Mouse (Mus musculus): Measurements from ENCODE around the gene Agr2. TPM values are rescaled to one million over a fixed set of nuclear protein-coding genes. Genes with fewer than 3 reads are reported as not detected.
A peak's percentile ranks its signal among the peaks of the same experiment; 100 is the strongest.

The Agr2 gene
- polyA plus RNA-seq, 1 experiment from 2014 or later, result not detected

GRCm38 (mm10) chr12:36041703-36042347, 49.1 kb downstream of the Agr2 start:
- H3K27me3 ChIP-seq, result no peaks in the 10 kb centered on the region
- no peaks in the 10 kb centered on the region for H3K9me3 ChIP-seq
- peak overlapping the region; percentile 84 for H3K4me3 ChIP-seq (replicated peaks)
- H3K36me3 ChIP-seq, result no peaks in the 10 kb centered on the region
- peak overlapping the region; percentile 80 for H3K9ac ChIP-seq (replicated peaks)
- peak overlapping the region; percentile 85 for H3K4me2 ChIP-seq
- under 1% methylated on average over 49 of the region's 50 CpGs for WGBS
- H3K4me1 ChIP-seq (replicated peaks), result peaks cover 18% of the 10 kb centered on the region
- peak; percentile 29 for ATAC-seq (ENCODE audit: insufficient number of reproducible peaks, insufficient read depth, low FRiP score, low TSS enrichment, low read depth)
- no peak overlapping the region for H3K27ac ChIP-seq

- ATAC-seq (ENCODE audit: insufficient number of reproducible peaks, insufficient read depth, low FRiP score, low TSS enrichment, low read depth), result peak; percentile 96
- H3K27me3 ChIP-seq, result no peaks in the 10 kb centered on the region
- 0% methylated on average over 35 of the region's 35 CpGs for WGBS
- peak within 1 kb of the TSS; percentile 80 for H3K9ac ChIP-seq (replicated peaks)
- H3K36me3 ChIP-seq, result no peaks in the 10 kb centered on the region
- no peak within 1 kb of the TSS for H3K27ac ChIP-seq
- H3K9me3 ChIP-seq, result no peaks in the 10 kb centered on the region
- peak within 1 kb of the TSS; percentile 85 for H3K4me2 ChIP-seq
- H3K4me3 ChIP-seq (replicated peaks), result peak within 1 kb of the TSS; percentile 84
- peaks cover 18% of the 10 kb centered on the region for H3K4me1 ChIP-seq (replicated peaks)
Measured at GRCm38 (mm10) chr12:36042348-36042778, 49.7 kb downstream of the Agr2 start, which contains the start of gene Tspan13. TSS of gene Tspan13 (minus strand) at chr12:36042500.

GRCm38 (mm10) chr12:36044691-36045090, 52.0 kb downstream of the Agr2 start:
- Histone ChIP-seq H3K9ac (replicated peaks) (no peak overlapping the region), H3K36me3 (no peaks in the 10 kb centered on the region), H3K9me3 (no peaks in the 10 kb centered on the region), H3K4me2 (no peak overlapping the region), H3K27me3 (no peaks in the 10 kb centered on the region), H3K4me1 (replicated peaks) (peaks cover 22% of the 10 kb centered on the region), H3K27ac (no peak overlapping the region), H3K4me3 (replicated peaks) (no peak overlapping the region)
- WGBS, result 84% methylated on average over 2 of the region's 2 CpGs
- ATAC-seq (ENCODE audit: insufficient number of reproducible peaks, insufficient read depth, low FRiP score, low TSS enrichment, low read depth), result no peak

- H3K4me3 ChIP-seq (replicated peaks), result no peak overlapping the region
- no peak for ATAC-seq (ENCODE audit: insufficient number of reproducible peaks, insufficient read depth, low FRiP score, low TSS enrichment, low read depth)
- WGBS, result 16% methylated on average over 5 of the region's 5 CpGs
Measured at GRCm38 (mm10) chr12:36046196-36046595, 53.5 kb downstream of the Agr2 start.

GRCm38 (mm10) chr12:36047593-36047992, 54.9 kb downstream of the Agr2 start:
- no peak overlapping the region for H3K4me3 ChIP-seq (replicated peaks)
- peaks cover 13% of the 10 kb centered on the region for H3K4me1 ChIP-seq (replicated peaks)
- no peak overlapping the region for H3K9ac ChIP-seq (replicated peaks)
- H3K27ac ChIP-seq, result no peak overlapping the region
- no peaks in the 10 kb centered on the region for H3K9me3 ChIP-seq
- no peak; the same call in 1 of the 2 replicates for ATAC-seq (ENCODE audit: insufficient number of reproducible peaks, insufficient read depth, low FRiP score, low TSS enrichment, low read depth)
- H3K27me3 ChIP-seq, result no peaks in the 10 kb centered on the region
- H3K4me2 ChIP-seq, result no peak overlapping the region
- H3K36me3 ChIP-seq, result no peaks in the 10 kb centered on the region
- 49% methylated on average over 2 of the region's 2 CpGs for WGBS

More at GRCm38 (mm10) chr12:36046196-36046595, 53.5 kb downstream of the Agr2 start:
- Histone ChIP-seq H3K27ac (no peak overlapping the region), H3K4me1 (replicated peaks) (peaks cover 14% of the 10 kb centered on the region), H3K4me2 (no peak overlapping the region), H3K27me3 (no peaks in the 10 kb centered on the region), H3K9me3 (no peaks in the 10 kb centered on the region), H3K36me3 (no peaks in the 10 kb centered on the region), H3K9ac (replicated peaks) (no peak overlapping the region)

GRCm38 (mm10) chr12:36050276-36050675, 57.6 kb downstream of the Agr2 start:
- Histone ChIP-seq H3K4me2 (no peak overlapping the region), H3K9ac (replicated peaks) (no peak overlapping the region), H3K4me1 (replicated peaks) (peaks cover 13% of the 10 kb centered on the region), H3K36me3 (no peaks in the 10 kb centered on the region), H3K27ac (no peak overlapping the region), H3K4me3 (replicated peaks) (no peak overlapping the region), H3K9me3 (no peaks in the 10 kb centered on the region), H3K27me3 (no peaks in the 10 kb centered on the region)
- 81% methylated on average over 1 of the region's 1 CpGs for WGBS
- no peak for ATAC-seq (ENCODE audit: insufficient number of reproducible peaks, insufficient read depth, low FRiP score, low TSS enrichment, low read depth)

Other genes starting within 250 kb of the Agr2 start
- gene Agr3, start 67.3 kb upstream of the Agr2 start, polyA plus RNA-seq (2016; fragmentation: Nextera tagmentation; extraction: Ambion mirVana), result not detected in 2 replicates
- 59.8 and 67.8 TPM in 2 replicates for gene Tspan13, start 49.6 kb downstream of the Agr2 start, polyA plus RNA-seq (2016; fragmentation: Nextera tagmentation; extraction: Ambion mirVana)
- 27.5 and 29.2 TPM in 2 replicates for gene Ankmy2, start 164.2 kb downstream of the Agr2 start, polyA plus RNA-seq (2016; fragmentation: Nextera tagmentation; extraction: Ambion mirVana)
- 267 and 285 TPM in 2 replicates for gene Bzw2, start 165.2 kb downstream of the Agr2 start, polyA plus RNA-seq (2016; fragmentation: Nextera tagmentation; extraction: Ambion mirVana)

Data from limb, embryonic 12.5 days (tissue).